Mouse (Mus musculus) testis, adult 2 months (tissue): ENCODE measurements around the gene Fndc9. TPM values are rescaled to one million over a fixed set of nuclear protein-coding genes. Genes with fewer than 3 reads are reported as not detected.
A peak's percentile ranks its signal among the peaks of the same experiment; 100 is the strongest.

ENCODE experiments used
- H3K27ac ChIP-seq: fragments of 200-500 bp; 2 replicates; pipeline ENCODE4 v1.5.1; 2012; ENCODE audit warnings: low read depth, low read length; ENCODE audit not compliant: control insufficient read depth, insufficient read depth
- H3K27me3 ChIP-seq: fragments of 200-500 bp; 2 replicates; pipeline ENCODE4 v1.6.1; 2012; ENCODE audit warnings: mild to moderate bottlenecking, low read length, moderate library complexity; ENCODE audit not compliant: control insufficient read depth, insufficient read depth
- H3K36me3 ChIP-seq: fragments of 200-500 bp; 2 replicates; pipeline ENCODE4 v1.6.1; 2012; ENCODE audit warnings: mild to moderate bottlenecking, low read length; ENCODE audit not compliant: control insufficient read depth, insufficient read depth
- H3K4me1 ChIP-seq: fragments of 200-500 bp; 2 replicates; pipeline ENCODE4 v1.6.1; 2012; ENCODE audit warnings: low read length; ENCODE audit not compliant: control insufficient read depth, insufficient read depth
- H3K4me3 ChIP-seq: fragments of 200-500 bp; 2 replicates; pipeline ENCODE4 v1.5.1; 2012; ENCODE audit warnings: low read depth, mild to moderate bottlenecking, low read length, moderate library complexity, mixed read lengths; ENCODE audit not compliant: control insufficient read depth
- CTCF ChIP-seq: fragments of 200-500 bp; IDR thresholded peaks from 2 replicates; pipeline ENCODE4 v1.5.1; 2012; ENCODE audit warnings: low read depth, mild to moderate bottlenecking, inconsistent platforms, low read length, moderate library complexity; ENCODE audit not compliant: control insufficient read depth, insufficient read depth, insufficient replicate concordance
- POLR2A ChIP-seq: fragments of 200-500 bp; IDR thresholded peaks from 2 replicates; pipeline ENCODE4 v1.6.1; 2012; ENCODE audit warnings: low read depth, mild to moderate bottlenecking, inconsistent platforms, low read length, moderate library complexity; ENCODE audit not compliant: control insufficient read depth
- polyA plus RNA-seq: library from polyadenylated mRNA; depleted of rRNA; stranded (reverse); fragments of >200 nt; gene quantifications from 2 replicates; pipeline ENCODE4 v1.2.3, GENCODE M21; 2012

The Fndc9 gene
- polyA plus RNA-seq, 1 experiment, result 0.44 TPM

DNA sequence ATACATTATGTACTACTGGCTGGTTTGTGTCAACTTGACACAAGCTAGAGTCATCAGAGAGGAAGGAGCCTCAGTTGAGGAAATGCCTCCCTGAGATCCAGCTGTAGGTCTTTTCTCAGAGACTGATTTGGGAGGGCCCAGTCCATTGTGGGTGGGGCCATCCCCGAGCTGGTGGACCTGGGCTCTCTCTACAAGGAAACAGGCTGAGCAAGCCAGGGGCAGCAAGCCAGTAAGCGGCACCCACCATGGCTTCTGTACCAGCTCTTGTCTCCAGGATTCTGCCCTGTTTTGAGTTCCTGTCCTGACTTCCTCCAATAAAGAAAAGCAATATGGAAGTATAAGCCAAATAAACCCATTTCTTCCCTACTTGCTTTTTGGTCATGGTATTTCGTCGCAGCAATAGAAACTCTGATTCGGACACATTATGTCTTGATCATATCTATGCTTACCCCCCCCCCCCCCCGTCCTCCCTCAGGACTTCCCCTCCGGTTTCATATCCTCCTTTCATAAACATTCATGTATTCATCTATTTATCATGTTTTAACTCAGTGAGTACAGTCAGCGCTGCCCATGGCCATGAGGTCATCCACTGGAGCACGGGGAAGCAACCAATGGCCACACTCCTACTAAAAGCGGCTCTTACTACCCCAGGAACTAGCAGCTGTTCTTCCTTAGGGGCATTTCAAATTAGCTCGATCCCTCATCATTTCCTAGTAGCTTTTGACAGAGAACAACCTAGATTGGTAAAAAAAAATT is 29.9 kb downstream of the Fndc9 start:
- Histone ChIP-seq H3K27ac (no peak overlapping the region), H3K4me1 (no peaks in the 10 kb centered on the region), H3K36me3 (no peaks in the 10 kb centered on the region), H3K27me3 (no peaks in the 10 kb centered on the region), H3K4me3 (no peak overlapping the region)
- no peak for TF ChIP-seq POLR2A
- no peak for TF ChIP-seq CTCF

GRCm38 (mm10) chr11:46268991-46269390 is 33.7 kb downstream of the Fndc9 start:
- H3K36me3 ChIP-seq, result no peaks in the 10 kb centered on the region
- H3K27ac ChIP-seq, result no peak overlapping the region
- no peak for TF ChIP-seq POLR2A
- TF ChIP-seq CTCF, result peak; percentile 42; the same call in 1 of the 2 replicates
- H3K4me3 ChIP-seq, result no peak overlapping the region
- H3K27me3 ChIP-seq, result no peaks in the 10 kb centered on the region
- H3K4me1 ChIP-seq, result no peaks in the 10 kb centered on the region

- no peaks in the 10 kb centered on the region for H3K4me1 ChIP-seq
- TF ChIP-seq CTCF, result no peak
- TF ChIP-seq POLR2A, result no peak
- no peak overlapping the region for H3K4me3 ChIP-seq
- H3K27me3 ChIP-seq, result no peaks in the 10 kb centered on the region
- H3K36me3 ChIP-seq, result no peaks in the 10 kb centered on the region
- H3K27ac ChIP-seq, result no peak overlapping the region
Observed at GRCm38 (mm10) chr11:46269391-46269790, 34.1 kb downstream of the Fndc9 start.

GRCm38 (mm10) chr11:46269893-46270292 is 34.6 kb downstream of the Fndc9 start:
- no peaks in the 10 kb centered on the region for H3K36me3 ChIP-seq
- H3K27ac ChIP-seq, result no peak overlapping the region
- TF ChIP-seq POLR2A (no peak), CTCF (no peak)
- no peaks in the 10 kb centered on the region for H3K27me3 ChIP-seq
- H3K4me1 ChIP-seq, result no peaks in the 10 kb centered on the region
- no peak overlapping the region for H3K4me3 ChIP-seq

DNA sequence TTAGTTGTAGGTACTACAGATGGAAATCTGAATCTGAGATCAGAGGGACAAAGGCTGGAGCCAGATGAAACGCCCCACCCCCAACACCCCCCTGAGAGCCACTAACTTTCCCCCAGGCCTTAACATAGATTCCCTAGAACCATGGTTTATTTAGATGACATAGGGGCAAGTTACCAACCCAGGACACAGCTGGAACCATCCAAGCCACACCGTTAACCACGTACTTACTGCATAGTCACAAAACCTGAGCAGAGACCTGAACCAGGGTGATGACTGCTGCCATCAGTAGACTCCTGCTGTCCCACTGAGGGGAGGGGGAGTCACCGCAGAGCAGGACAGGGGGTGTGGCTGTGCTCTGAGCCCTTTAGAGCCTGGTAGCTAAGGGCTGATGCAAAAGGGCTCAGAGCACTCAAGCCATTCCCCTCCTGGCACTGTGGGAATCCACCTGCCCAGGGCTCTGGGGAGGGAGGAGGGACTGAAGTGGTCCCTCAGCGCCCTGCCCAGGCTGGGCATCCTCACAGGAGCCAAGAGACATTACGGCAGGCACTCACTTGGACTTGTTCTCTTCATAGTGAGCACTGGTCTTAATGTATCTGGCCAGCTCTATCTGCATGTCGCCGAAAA is 36.8 kb downstream of the Fndc9 start:
- H3K4me3 ChIP-seq, result no peak overlapping the region
- TF ChIP-seq CTCF (no peak), POLR2A (no peak)
- no peaks in the 10 kb centered on the region for H3K4me1 ChIP-seq
- no peaks in the 10 kb centered on the region for H3K27me3 ChIP-seq
- H3K27ac ChIP-seq, result no peak overlapping the region
- no peaks in the 10 kb centered on the region for H3K36me3 ChIP-seq

GRCm38 (mm10) chr11:46273969-46274368 is 38.6 kb downstream of the Fndc9 start:
- H3K4me1 ChIP-seq, result no peaks in the 10 kb centered on the region; the same call in 1 of the 2 replicates
- H3K27me3 ChIP-seq, result no peaks in the 10 kb centered on the region
- no peaks in the 10 kb centered on the region for H3K36me3 ChIP-seq
- H3K4me3 ChIP-seq, result no peak overlapping the region
- H3K27ac ChIP-seq, result no peak overlapping the region
- TF ChIP-seq CTCF (no peak), POLR2A (no peak)

GRCm38 (mm10) chr11:46275302-46275701 is 40.0 kb downstream of the Fndc9 start:
- H3K4me3 ChIP-seq, result no peak overlapping the region
- H3K36me3 ChIP-seq, result no peaks in the 10 kb centered on the region
- TF ChIP-seq POLR2A (no peak), CTCF (peak; percentile 81; the same call in 1 of the 2 replicates)
- H3K27me3 ChIP-seq, result no peaks in the 10 kb centered on the region
- H3K27ac ChIP-seq, result no peak overlapping the region
- H3K4me1 ChIP-seq, result no peaks in the 10 kb centered on the region; the same call in 1 of the 2 replicates
